Mouse (Mus musculus) frontal cortex, postnatal 10 days (tissue): ENCODE measurements around the gene Clstn3.
"Not testable (repeated sequence)": the region's sequence is repeated elsewhere in the genome, so short reads cannot be mapped to it uniquely, and the experiment has no call there.

Experiments used
- DNase-seq, 2 experiments: peaks; one replicate each; pipeline ENCODE4 v3.0.0; 2022; ENCODE audit warnings: low spot score in 2 of 2, mixed read lengths in 1 of 2

Clstn3 gene

GRCm38 (mm10) chr6:124414150-124414926 is 50.3 kb downstream of the Clstn3 start:
- peak; percentile 57 to 66 for DNase-seq

- DNase-seq = no peak
These were observed 50.8 kb downstream of the Clstn3 start for GRCm38 (mm10) chr6:124413770-124414149.

GRCm38 (mm10) chr6:124408355-124408754 is 56.2 kb downstream of the Clstn3 start:
- DNase-seq = no peak

GRCm38 (mm10) chr6:124407180-124407579 is 57.4 kb downstream of the Clstn3 start:
- DNase-seq = no peak

- DNase-seq = no peak
These were observed 58.3 kb downstream of the Clstn3 start for GRCm38 (mm10) chr6:124406326-124406725.

GRCm38 (mm10) chr6:124399738-124400137 is 64.9 kb downstream of the Clstn3 start:
- DNase-seq = no peak

- not testable (repeated sequence) for DNase-seq
These were observed 69.6 kb downstream of the Clstn3 start for GRCm38 (mm10) chr6:124394991-124395390.
